Mouse (Mus musculus): ENCODE results near the gene Med6. TPM values are rescaled to one million over a fixed set of nuclear protein-coding genes. Genes with fewer than 3 reads are reported as not detected.
A peak's percentile ranks its signal among the peaks of the same experiment; 100 is the strongest.

The Med6 gene
- polyA plus RNA-seq, 1 experiment from 2014 or later, result 77.1 TPM

DNA sequence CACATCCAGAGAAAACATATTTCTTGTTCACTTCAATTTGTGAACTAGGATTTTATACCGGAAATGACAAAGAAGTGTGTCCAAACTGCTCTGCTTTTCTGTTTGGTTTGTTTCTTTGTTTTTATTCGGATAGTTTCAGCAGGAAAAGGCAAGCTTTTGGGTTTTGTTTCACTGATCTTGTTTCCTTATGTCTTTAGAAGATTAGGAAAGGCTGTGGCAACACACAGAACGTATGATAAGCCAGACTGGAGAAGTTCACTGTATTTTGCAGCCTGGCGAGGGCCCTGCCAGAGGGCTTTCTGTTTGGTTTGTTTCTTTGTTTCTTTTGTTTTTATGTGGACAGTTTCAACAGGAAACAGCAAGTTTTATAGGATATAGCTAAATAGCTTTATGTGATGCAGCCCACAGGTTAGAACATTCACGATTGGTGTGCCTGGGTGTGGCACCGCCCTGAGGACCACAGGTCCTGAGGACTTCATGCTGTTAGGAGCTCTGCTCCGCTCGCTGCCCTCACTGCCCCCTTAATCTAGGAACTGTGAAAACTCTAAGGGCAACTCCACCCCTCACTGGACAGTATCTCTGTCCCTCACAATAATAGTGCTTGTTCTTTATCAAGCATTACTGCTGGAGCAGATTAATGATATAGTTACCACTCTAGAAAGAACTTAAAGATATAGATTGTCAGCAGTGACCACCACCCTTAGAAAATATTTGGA, 1.9 kb upstream of the Med6 start:
- H3K9ac ChIP-seq (ENCODE audit: low read length), result no peak overlapping the region
- ATAC-seq (ENCODE audit: insufficient read depth, low FRiP score, low TSS enrichment), result no peak
- WGBS, result 77% methylated on average over 8 of the region's 8 CpGs
- DNase-seq (ENCODE audit: low spot score), result no peak
- no peak overlapping the region for H3K4me2 ChIP-seq (ENCODE audit: low read depth)
- H3K36me3 ChIP-seq (ENCODE audit: control insufficient read depth, insufficient read depth, low read length), result no peaks in the 10 kb centered on the region
- H3K9me3 ChIP-seq (ENCODE audit: control insufficient read depth, low read length), result no peaks in the 10 kb centered on the region
- no peaks in the 10 kb centered on the region for H3K27me3 ChIP-seq (ENCODE audit: control insufficient read depth, insufficient read depth, low read length)
- H3K4me3 ChIP-seq (ENCODE audit: low read depth, low read length), result no peak overlapping the region
- no peak overlapping the region for H3K27ac ChIP-seq (ENCODE audit: low read depth, low read length)
- H3K4me1 ChIP-seq (ENCODE audit: control insufficient read depth, insufficient read depth, low read length), result no peaks in the 10 kb centered on the region

DNA sequence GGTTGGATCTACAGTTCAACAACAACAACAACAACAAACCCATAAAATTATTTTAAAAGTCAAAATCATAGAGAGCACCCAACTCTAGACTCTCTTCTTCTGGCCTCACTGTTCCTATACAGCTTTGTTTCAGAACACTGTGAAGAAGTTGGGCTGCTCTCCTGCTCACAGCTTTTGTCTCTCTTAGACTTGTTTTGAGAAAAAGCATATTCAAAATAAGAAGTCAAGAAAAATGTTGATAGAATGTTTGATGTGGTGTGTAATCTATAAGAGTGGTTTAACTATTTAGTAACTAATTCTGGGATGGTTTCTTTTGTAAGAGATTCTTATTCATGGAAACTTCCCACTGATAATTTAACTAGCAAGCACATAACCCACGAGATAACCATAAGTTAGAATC, 26.4 kb downstream of the Med6 start, which contains the start of gene Adam21:
Gene Adam21, minus strand, starts transcription at position 101 of the 400 bp plus-strand sequence.
- DNase-seq (ENCODE audit: low spot score), result no peak
- 91% methylated on average over 1 of the region's 1 CpGs for WGBS
- Histone ChIP-seq H3K27me3 (ENCODE audit: control insufficient read depth, insufficient read depth, low read length) (no peaks in the 10 kb centered on the region), H3K9me3 (ENCODE audit: control insufficient read depth, low read length) (no peaks in the 10 kb centered on the region), H3K4me3 (ENCODE audit: low read depth, low read length) (no peak within 1 kb of the TSS), H3K27ac (ENCODE audit: low read depth, low read length) (no peak within 1 kb of the TSS), H3K36me3 (ENCODE audit: control insufficient read depth, insufficient read depth, low read length) (no peaks in the 10 kb centered on the region), H3K9ac (ENCODE audit: low read length) (no peak within 1 kb of the TSS), H3K4me2 (ENCODE audit: low read depth) (no peak within 1 kb of the TSS), H3K4me1 (ENCODE audit: control insufficient read depth, insufficient read depth, low read length) (no peaks in the 10 kb centered on the region)
- ATAC-seq (ENCODE audit: insufficient read depth, low FRiP score, low TSS enrichment), result no peak

- Histone ChIP-seq H3K9me3 (ENCODE audit: control insufficient read depth, low read length) (no peaks in the 10 kb centered on the region), H3K36me3 (ENCODE audit: control insufficient read depth, insufficient read depth, low read length) (no peaks in the 10 kb centered on the region), H3K9ac (ENCODE audit: low read length) (no peak overlapping the region), H3K4me3 (ENCODE audit: low read depth, low read length) (no peak overlapping the region), H3K27me3 (ENCODE audit: control insufficient read depth, insufficient read depth, low read length) (no peaks in the 10 kb centered on the region), H3K4me2 (ENCODE audit: low read depth) (no peak overlapping the region), H3K27ac (ENCODE audit: low read depth, low read length) (no peak overlapping the region), H3K4me1 (ENCODE audit: control insufficient read depth, insufficient read depth, low read length) (no peaks in the 10 kb centered on the region)
- no peak for DNase-seq (ENCODE audit: low spot score)
- WGBS, result 86% methylated on average over 5 of the region's 5 CpGs
- no peak for ATAC-seq (ENCODE audit: insufficient read depth, low FRiP score, low TSS enrichment)
These were observed 26.9 kb downstream of the Med6 start for GRCm38 (mm10) chr12:81567931-81568330.

DNA sequence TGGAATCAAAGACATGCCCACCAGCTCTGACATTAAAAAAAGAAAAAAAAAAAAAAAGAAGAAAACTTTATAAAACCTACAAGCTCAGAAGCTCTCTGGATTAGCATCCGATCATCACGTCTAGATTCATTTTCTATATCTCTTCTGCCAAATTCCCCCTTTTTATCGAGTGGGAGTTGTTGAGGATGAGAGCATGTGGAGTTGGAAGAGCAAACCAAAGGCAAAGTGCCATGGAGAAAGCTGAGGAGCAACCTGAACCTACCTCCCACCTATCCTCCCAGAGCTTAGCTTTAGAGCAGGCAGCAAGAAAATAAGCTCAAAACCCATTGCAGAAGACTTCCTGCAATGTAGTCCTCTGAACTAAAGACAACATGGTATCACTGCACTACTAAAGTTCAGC, 30.6 kb downstream of the Med6 start:
- H3K27ac ChIP-seq (ENCODE audit: low read depth, low read length), result no peak overlapping the region
- H3K27me3 ChIP-seq (ENCODE audit: control insufficient read depth, insufficient read depth, low read length), result no peaks in the 10 kb centered on the region
- no peak overlapping the region for H3K4me2 ChIP-seq (ENCODE audit: low read depth)
- H3K4me3 ChIP-seq (ENCODE audit: low read depth, low read length), result no peak overlapping the region
- no peak overlapping the region for H3K9ac ChIP-seq (ENCODE audit: low read length)
- H3K36me3 ChIP-seq (ENCODE audit: control insufficient read depth, insufficient read depth, low read length), result no peaks in the 10 kb centered on the region
- H3K4me1 ChIP-seq (ENCODE audit: control insufficient read depth, insufficient read depth, low read length), result no peaks in the 10 kb centered on the region
- no peak for DNase-seq (ENCODE audit: low spot score)
- WGBS, result 93% methylated on average over 3 of the region's 3 CpGs
- no peak for ATAC-seq (ENCODE audit: insufficient read depth, low FRiP score, low TSS enrichment)
- no peaks in the 10 kb centered on the region for H3K9me3 ChIP-seq (ENCODE audit: control insufficient read depth, low read length)

GRCm38 (mm10) chr12:81549286-81549685, 45.5 kb downstream of the Med6 start:
- no peaks in the 10 kb centered on the region for H3K4me1 ChIP-seq (ENCODE audit: control insufficient read depth, insufficient read depth, low read length)
- H3K27me3 ChIP-seq (ENCODE audit: control insufficient read depth, insufficient read depth, low read length), result no peaks in the 10 kb centered on the region
- no peak overlapping the region for H3K4me2 ChIP-seq (ENCODE audit: low read depth)
- H3K9ac ChIP-seq (ENCODE audit: low read length), result no peak overlapping the region
- DNase-seq (ENCODE audit: low spot score) (no peak), ATAC-seq (ENCODE audit: insufficient read depth, low FRiP score, low TSS enrichment) (no peak)
- H3K36me3 ChIP-seq (ENCODE audit: control insufficient read depth, insufficient read depth, low read length), result no peaks in the 10 kb centered on the region
- H3K9me3 ChIP-seq (ENCODE audit: control insufficient read depth, low read length), result no peaks in the 10 kb centered on the region
- 81% methylated on average over 3 of the region's 3 CpGs for WGBS
- H3K4me3 ChIP-seq (ENCODE audit: low read depth, low read length), result no peak overlapping the region
- no peak overlapping the region for H3K27ac ChIP-seq (ENCODE audit: low read depth, low read length)

DNA sequence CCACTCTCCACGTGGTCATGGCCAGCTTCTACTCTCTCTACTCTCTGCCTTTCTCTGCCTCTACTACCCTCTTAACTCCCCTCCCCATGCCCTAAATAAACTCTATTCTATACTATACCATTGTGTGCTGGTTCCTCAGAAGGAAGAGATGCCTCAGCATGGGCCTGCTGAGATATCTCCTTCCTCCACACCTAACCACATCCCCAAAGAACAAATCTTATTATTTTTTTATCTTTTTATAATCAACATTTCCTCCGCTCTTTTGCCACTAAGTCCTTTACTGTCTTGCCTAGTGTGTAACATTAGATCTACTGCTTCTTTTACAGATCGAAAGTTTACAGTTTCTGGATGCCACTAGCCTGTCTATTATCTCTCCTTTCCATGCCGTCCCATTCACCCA, 47.6 kb downstream of the Med6 start:
- no peak overlapping the region for H3K4me2 ChIP-seq (ENCODE audit: low read depth)
- no peak overlapping the region for H3K27ac ChIP-seq (ENCODE audit: low read depth, low read length)
- H3K4me3 ChIP-seq (ENCODE audit: low read depth, low read length), result no peak overlapping the region
- no peak for DNase-seq (ENCODE audit: low spot score)
- H3K36me3 ChIP-seq (ENCODE audit: control insufficient read depth, insufficient read depth, low read length), result no peaks in the 10 kb centered on the region
- H3K4me1 ChIP-seq (ENCODE audit: control insufficient read depth, insufficient read depth, low read length), result no peaks in the 10 kb centered on the region
- H3K9ac ChIP-seq (ENCODE audit: low read length), result no peak overlapping the region
- no peaks in the 10 kb centered on the region for H3K9me3 ChIP-seq (ENCODE audit: control insufficient read depth, low read length)
- no peak for ATAC-seq (ENCODE audit: insufficient read depth, low FRiP score, low TSS enrichment)
- 72% methylated on average over 4 of the region's 4 CpGs for WGBS
- no peaks in the 10 kb centered on the region for H3K27me3 ChIP-seq (ENCODE audit: control insufficient read depth, insufficient read depth, low read length)

- Histone ChIP-seq H3K36me3 (ENCODE audit: control insufficient read depth, insufficient read depth, low read length) (no peaks in the 10 kb centered on the region), H3K27ac (ENCODE audit: low read depth, low read length) (0 out of 2 replicates have a peak overlapping the region, but pooled peaks have one; percentile 27), H3K27me3 (ENCODE audit: control insufficient read depth, insufficient read depth, low read length) (no peaks in the 10 kb centered on the region), H3K9ac (ENCODE audit: low read length) (peak overlapping the region; percentile 81), H3K4me1 (ENCODE audit: control insufficient read depth, insufficient read depth, low read length) (no peaks in the 10 kb centered on the region; the same call in 1 of the 2 replicates), H3K9me3 (ENCODE audit: control insufficient read depth, low read length) (no peaks in the 10 kb centered on the region), H3K4me2 (ENCODE audit: low read depth) (peak overlapping the region; percentile 54), H3K4me3 (ENCODE audit: low read depth, low read length) (peak overlapping the region; percentile 81)
- DNase-seq (ENCODE audit: low spot score) (no peak), ATAC-seq (ENCODE audit: insufficient read depth, low FRiP score, low TSS enrichment) (0 out of 2 replicates have a peak, but pooled peaks have one; percentile 13)
- 40% methylated on average over 4 of the region's 4 CpGs for WGBS
These were observed 61.8 kb downstream of the Med6 start for GRCm38 (mm10) chr12:81533029-81533419.

GRCm38 (mm10) chr12:81532316-81533028, 62.3 kb downstream of the Med6 start, which contains the start of the genes Gm20498 and Synj2bp:
TSS of gene Gm20498 (minus strand) at chr12:81532905.
TSS of gene Synj2bp (minus strand) at chr12:81532911.
- H3K9me3 ChIP-seq (ENCODE audit: control insufficient read depth, low read length), result no peaks in the 10 kb centered on the region
- no peaks in the 10 kb centered on the region for H3K27me3 ChIP-seq (ENCODE audit: control insufficient read depth, insufficient read depth, low read length)
- H3K36me3 ChIP-seq (ENCODE audit: control insufficient read depth, insufficient read depth, low read length), result no peaks in the 10 kb centered on the region
- peak within 1 kb of the TSS; percentile 54 for H3K4me2 ChIP-seq (ENCODE audit: low read depth)
- under 1% methylated on average over 46 of the region's 46 CpGs for WGBS
- H3K27ac ChIP-seq (ENCODE audit: low read depth, low read length), result 0 out of 2 replicates have a peak within 1 kb of the TSS, but pooled peaks have one; percentile 27
- ATAC-seq (ENCODE audit: insufficient read depth, low FRiP score, low TSS enrichment) (peak; percentile 85), DNase-seq (ENCODE audit: low spot score) (peak; percentile 86)
- H3K4me3 ChIP-seq (ENCODE audit: low read depth, low read length), result peak within 1 kb of the TSS; percentile 81
- peak within 1 kb of the TSS; percentile 81 for H3K9ac ChIP-seq (ENCODE audit: low read length)
- no peaks in the 10 kb centered on the region; the same call in 1 of the 2 replicates for H3K4me1 ChIP-seq (ENCODE audit: control insufficient read depth, insufficient read depth, low read length)

All from neural tube, embryonic 11.5 days (tissue).